Mouse (Mus musculus): ENCODE results near the gene Hoxc12. TPM values are rescaled to one million over a fixed set of nuclear protein-coding genes. Genes with fewer than 3 reads are reported as not detected.

Gene Hoxc12
- polyA plus RNA-seq, 1 experiment = not detected

DNA sequence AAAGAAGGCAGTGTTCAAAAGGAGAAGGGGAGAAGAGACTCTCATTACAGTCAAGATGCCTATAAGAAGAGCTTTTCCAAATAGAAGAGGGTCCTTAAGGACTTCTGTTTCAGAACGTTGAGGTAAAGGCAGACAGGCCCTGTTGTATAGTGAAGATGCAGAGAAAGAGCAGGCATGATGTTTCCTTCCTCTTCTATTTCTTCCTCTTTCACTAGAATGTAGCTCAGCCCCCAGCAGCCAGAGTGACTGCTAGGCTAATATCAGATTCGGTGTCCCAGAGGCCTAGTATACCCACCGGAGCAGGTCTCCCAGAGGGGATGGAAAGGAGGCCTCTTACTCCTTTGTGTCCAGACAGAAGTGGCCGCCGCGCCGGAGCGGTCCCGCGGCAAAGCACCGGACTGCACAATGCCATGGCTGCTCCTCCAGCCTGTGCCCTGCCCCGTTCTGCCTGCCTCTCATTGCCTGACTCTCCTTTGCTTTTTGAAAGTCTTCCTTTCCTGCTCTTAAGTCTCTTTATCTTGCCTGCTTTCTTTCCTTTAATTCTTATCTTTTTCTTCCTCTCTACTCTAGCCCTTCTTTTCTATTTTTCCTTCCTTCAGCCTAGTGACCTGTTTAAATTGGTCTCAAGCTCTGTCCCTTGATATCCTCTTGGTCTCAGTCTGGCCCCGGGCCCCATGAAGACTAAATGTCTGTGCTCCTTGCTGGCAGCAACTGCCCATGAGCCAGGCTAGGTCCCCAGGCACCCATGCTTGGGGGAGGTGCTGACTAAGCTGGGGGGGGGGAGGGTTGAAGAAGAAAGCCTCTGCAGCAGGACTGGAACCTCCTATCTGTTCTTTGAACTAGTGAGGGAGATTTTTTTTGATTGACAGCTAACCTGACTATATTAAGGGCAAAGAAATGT, 42.3 kb downstream of the Hoxc12 start:
- Histone ChIP-seq H3K36me3 (ENCODE audit: control insufficient read depth, insufficient read depth, low read length) (no peaks in the 10 kb centered on the region), H3K4me1 (ENCODE audit: control insufficient read depth, insufficient read depth, low read length) (peaks cover 6% of the 10 kb centered on the region), H3K4me3 (ENCODE audit: control insufficient read depth, low read depth, low read length) (no peak overlapping the region), H3K27me3 (ENCODE audit: control insufficient read depth, insufficient read depth, low read length) (peaks cover 10% of the 10 kb centered on the region), H3K27ac (ENCODE audit: control insufficient read depth, insufficient read depth, low read depth, low read length) (no peak overlapping the region)
- TF ChIP-seq POLR2A (IDR thresholded peaks at IDR 0.05; ENCODE audit: control insufficient read depth, low read depth, low read length) (no peak), CTCF (IDR thresholded peaks at IDR 0.05; ENCODE audit: control insufficient read depth, insufficient read depth, insufficient replicate concordance, low read depth, low read length) (no peak)

DNA sequence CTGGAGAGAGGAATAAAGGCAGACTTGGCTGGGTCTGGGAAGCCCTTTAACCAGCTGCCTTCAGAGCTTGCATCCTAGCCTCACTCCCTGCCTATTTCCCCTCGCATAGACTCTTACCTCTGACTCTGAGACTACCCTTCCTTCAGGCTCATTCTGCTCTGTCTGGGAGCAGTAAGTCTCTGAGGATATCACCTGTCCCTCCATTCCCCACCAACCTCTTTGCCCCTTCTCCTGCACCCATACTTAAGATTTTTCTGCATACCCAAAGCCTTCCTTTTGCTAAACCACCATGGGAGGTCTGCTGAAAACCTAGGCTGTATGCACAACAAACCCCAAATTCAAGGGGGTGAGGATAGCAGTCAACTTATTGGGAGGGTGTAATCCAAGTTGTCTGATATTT, 43.4 kb downstream of the Hoxc12 start:
- Histone ChIP-seq H3K4me3 (ENCODE audit: control insufficient read depth, low read depth, low read length) (no peak overlapping the region), H3K4me1 (ENCODE audit: control insufficient read depth, insufficient read depth, low read length) (peaks cover 6% of the 10 kb centered on the region), H3K27me3 (ENCODE audit: control insufficient read depth, insufficient read depth, low read length) (peaks cover 12% of the 10 kb centered on the region), H3K36me3 (ENCODE audit: control insufficient read depth, insufficient read depth, low read length) (no peaks in the 10 kb centered on the region), H3K27ac (ENCODE audit: control insufficient read depth, insufficient read depth, low read depth, low read length) (no peak overlapping the region)
- TF ChIP-seq POLR2A (IDR thresholded peaks at IDR 0.05; ENCODE audit: control insufficient read depth, low read depth, low read length) (no peak), CTCF (IDR thresholded peaks at IDR 0.05; ENCODE audit: control insufficient read depth, insufficient read depth, insufficient replicate concordance, low read depth, low read length) (no peak)

DNA sequence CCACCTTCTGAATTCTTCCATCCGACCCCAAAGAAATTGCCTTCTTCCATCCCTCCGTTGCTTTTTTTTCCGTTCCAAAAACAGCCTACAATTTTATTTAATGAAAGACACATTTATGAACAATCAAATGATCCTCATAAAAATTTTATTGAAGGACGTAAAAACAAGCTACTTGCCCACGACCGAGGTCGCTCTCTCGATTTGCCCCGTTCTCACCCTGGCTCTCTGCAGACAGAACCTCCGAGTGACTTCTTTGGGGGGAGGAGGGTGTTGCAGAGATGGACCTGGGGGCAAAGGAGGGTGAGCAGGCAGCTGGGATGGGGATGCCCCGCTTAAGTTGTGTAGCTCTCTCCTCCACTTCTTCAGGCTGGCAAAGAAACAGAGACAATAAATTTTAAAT, 43.8 kb downstream of the Hoxc12 start:
- Histone ChIP-seq H3K36me3 (ENCODE audit: control insufficient read depth, insufficient read depth, low read length) (no peaks in the 10 kb centered on the region), H3K4me3 (ENCODE audit: control insufficient read depth, low read depth, low read length) (no peak overlapping the region), H3K27ac (ENCODE audit: control insufficient read depth, insufficient read depth, low read depth, low read length) (no peak overlapping the region), H3K4me1 (ENCODE audit: control insufficient read depth, insufficient read depth, low read length) (peaks cover 6% of the 10 kb centered on the region), H3K27me3 (ENCODE audit: control insufficient read depth, insufficient read depth, low read length) (peaks cover 12% of the 10 kb centered on the region)
- TF ChIP-seq POLR2A (IDR thresholded peaks at IDR 0.05; ENCODE audit: control insufficient read depth, low read depth, low read length) (no peak), CTCF (IDR thresholded peaks at IDR 0.05; ENCODE audit: control insufficient read depth, insufficient read depth, insufficient replicate concordance, low read depth, low read length) (no peak)

DNA sequence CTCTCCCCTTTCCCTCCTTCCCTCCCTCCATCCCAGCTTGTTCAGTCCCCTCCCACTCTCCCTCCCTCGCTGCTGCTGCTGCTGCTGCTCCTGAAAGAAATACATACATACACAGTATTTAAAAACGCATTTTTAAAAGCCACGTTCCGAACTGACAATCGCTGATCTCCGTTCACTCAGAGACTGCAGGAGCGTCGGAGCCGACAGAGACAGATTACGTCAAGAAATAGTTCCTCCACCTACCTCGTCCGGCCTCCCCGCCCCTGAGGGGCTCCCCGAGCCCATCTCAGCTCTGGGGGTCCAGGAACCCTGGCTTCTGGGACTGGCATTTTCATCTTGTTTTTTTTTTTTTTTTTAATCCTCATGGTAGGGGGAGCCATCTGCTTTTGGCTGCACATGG, 44.4 kb downstream of the Hoxc12 start:
- H3K36me3 ChIP-seq (ENCODE audit: control insufficient read depth, insufficient read depth, low read length) = no peaks in the 10 kb centered on the region
- H3K4me3 ChIP-seq (ENCODE audit: control insufficient read depth, low read depth, low read length) = peak overlapping the region; percentile 24; the same call in 1 of the 2 replicates
- peaks cover 12% of the 10 kb centered on the region for H3K27me3 ChIP-seq (ENCODE audit: control insufficient read depth, insufficient read depth, low read length)
- TF ChIP-seq CTCF (IDR thresholded peaks at IDR 0.05; ENCODE audit: control insufficient read depth, insufficient read depth, insufficient replicate concordance, low read depth, low read length) (no peak), POLR2A (IDR thresholded peaks at IDR 0.05; ENCODE audit: control insufficient read depth, low read depth, low read length) (no peak)
- peaks cover 4% of the 10 kb centered on the region for H3K4me1 ChIP-seq (ENCODE audit: control insufficient read depth, insufficient read depth, low read length)
- H3K27ac ChIP-seq (ENCODE audit: control insufficient read depth, insufficient read depth, low read depth, low read length) = no peak overlapping the region

DNA sequence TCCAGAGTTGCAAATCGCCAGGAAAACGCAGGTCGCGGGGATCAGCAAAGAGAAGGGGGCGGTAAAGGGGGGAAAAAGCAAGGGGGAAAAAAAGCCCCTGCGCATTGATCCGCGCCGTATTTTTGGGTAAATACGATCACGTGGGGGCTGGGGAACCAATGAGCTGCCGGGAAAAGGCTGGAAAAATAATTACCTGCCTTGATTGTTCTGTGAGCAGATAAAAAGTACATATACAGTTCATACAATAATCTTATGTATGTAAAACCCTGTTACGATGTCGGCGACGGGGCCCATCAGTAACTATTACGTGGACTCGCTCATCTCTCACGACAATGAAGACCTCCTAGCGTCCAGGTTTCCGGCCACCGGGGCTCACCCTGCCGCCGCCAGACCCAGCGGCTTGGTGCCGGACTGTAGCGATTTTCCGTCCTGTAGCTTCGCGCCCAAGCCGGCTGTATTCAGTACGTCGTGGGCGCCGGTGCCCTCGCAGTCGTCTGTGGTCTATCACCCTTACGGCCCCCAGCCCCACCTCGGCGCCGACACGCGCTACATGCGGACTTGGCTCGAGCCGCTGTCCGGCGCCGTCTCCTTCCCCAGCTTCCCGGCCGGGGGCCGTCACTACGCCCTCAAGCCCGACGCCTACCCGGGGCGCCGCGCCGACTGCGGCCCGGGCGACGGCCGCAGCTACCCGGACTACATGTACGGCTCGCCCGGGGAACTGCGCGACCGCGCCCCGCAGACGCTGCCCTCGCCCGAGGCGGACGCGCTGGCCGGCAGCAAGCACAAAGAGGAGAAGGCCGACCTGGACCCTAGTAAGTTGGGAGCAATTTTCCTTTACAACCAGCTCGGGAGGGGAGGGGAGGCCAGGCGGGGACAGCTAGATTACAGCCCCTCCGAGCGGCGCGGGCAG, 45.1 kb downstream of the Hoxc12 start:
- H3K27ac ChIP-seq (ENCODE audit: control insufficient read depth, insufficient read depth, low read depth, low read length) = no peak overlapping the region
- peaks cover 4% of the 10 kb centered on the region for H3K4me1 ChIP-seq (ENCODE audit: control insufficient read depth, insufficient read depth, low read length)
- no peak for TF ChIP-seq POLR2A (IDR thresholded peaks at IDR 0.05; ENCODE audit: control insufficient read depth, low read depth, low read length)
- no peak for TF ChIP-seq CTCF (IDR thresholded peaks at IDR 0.05; ENCODE audit: control insufficient read depth, insufficient read depth, insufficient replicate concordance, low read depth, low read length)
- peaks cover 12% of the 10 kb centered on the region for H3K27me3 ChIP-seq (ENCODE audit: control insufficient read depth, insufficient read depth, low read length)
- H3K4me3 ChIP-seq (ENCODE audit: control insufficient read depth, low read depth, low read length) = peak overlapping the region; percentile 80
- no peaks in the 10 kb centered on the region for H3K36me3 ChIP-seq (ENCODE audit: control insufficient read depth, insufficient read depth, low read length)

DNA sequence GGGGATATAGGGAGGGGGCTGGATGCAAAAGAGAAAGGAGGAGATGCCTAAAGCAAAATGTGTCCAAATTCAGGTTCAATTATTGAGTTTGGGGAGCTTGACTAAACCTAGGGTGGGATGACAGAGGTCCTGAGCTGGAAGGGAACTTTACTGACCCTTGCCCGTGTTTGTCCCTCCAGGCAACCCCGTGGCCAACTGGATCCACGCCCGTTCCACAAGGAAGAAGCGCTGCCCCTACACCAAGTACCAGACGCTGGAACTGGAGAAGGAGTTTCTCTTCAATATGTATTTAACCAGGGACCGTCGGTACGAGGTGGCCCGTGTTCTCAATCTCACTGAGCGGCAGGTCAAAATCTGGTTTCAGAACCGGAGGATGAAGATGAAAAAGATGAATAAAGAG, 47.2 kb downstream of the Hoxc12 start:
- Histone ChIP-seq H3K4me3 (ENCODE audit: control insufficient read depth, low read depth, low read length) (no peak overlapping the region), H3K4me1 (ENCODE audit: control insufficient read depth, insufficient read depth, low read length) (peaks cover 4% of the 10 kb centered on the region), H3K36me3 (ENCODE audit: control insufficient read depth, insufficient read depth, low read length) (no peaks in the 10 kb centered on the region), H3K27ac (ENCODE audit: control insufficient read depth, insufficient read depth, low read depth, low read length) (no peak overlapping the region), H3K27me3 (ENCODE audit: control insufficient read depth, insufficient read depth, low read length) (peaks cover 13% of the 10 kb centered on the region)
- TF ChIP-seq CTCF (IDR thresholded peaks at IDR 0.05; ENCODE audit: control insufficient read depth, insufficient read depth, insufficient replicate concordance, low read depth, low read length) (no peak), POLR2A (IDR thresholded peaks at IDR 0.05; ENCODE audit: control insufficient read depth, low read depth, low read length) (no peak)

DNA sequence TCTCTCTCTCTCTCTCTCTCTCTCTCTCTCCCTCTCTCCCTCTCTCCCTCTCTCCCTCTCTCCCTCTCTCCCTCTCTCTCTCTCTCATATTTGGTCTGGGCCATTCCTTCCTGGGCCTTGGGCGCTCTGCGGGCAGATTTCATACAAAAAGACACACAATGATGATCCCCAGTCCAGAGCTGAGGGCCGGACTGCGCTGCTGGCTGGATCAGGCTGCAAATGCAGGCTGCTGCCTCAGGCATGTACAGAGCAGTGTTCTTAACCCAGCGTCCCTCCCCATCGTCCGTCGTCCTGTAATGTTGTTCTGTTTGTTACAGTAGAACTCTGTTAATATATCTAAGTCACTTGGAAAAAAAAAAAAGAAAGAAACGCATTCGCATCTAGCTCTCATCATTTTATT, 48.0 kb downstream of the Hoxc12 start:
- Histone ChIP-seq H3K4me3 (ENCODE audit: control insufficient read depth, low read depth, low read length) (no peak overlapping the region), H3K27me3 (ENCODE audit: control insufficient read depth, insufficient read depth, low read length) (peaks cover 13% of the 10 kb centered on the region), H3K4me1 (ENCODE audit: control insufficient read depth, insufficient read depth, low read length) (peaks cover 4% of the 10 kb centered on the region), H3K27ac (ENCODE audit: control insufficient read depth, insufficient read depth, low read depth, low read length) (no peak overlapping the region), H3K36me3 (ENCODE audit: control insufficient read depth, insufficient read depth, low read length) (no peaks in the 10 kb centered on the region)
- no peak for TF ChIP-seq POLR2A (IDR thresholded peaks at IDR 0.05; ENCODE audit: control insufficient read depth, low read depth, low read length)
- TF ChIP-seq CTCF (IDR thresholded peaks at IDR 0.05; ENCODE audit: control insufficient read depth, insufficient read depth, insufficient replicate concordance, low read depth, low read length) = no peak

Measured in testis, adult 2 months (tissue).